Mouse (Mus musculus) limb, embryonic 15.5 days (tissue): ENCODE measurements around the gene Ercc5. TPM values are rescaled to one million over a fixed set of nuclear protein-coding genes. Genes with fewer than 3 reads are reported as not detected.

Experiments
- ATAC-seq: fragments of 200-750 bp; cut with Nextera tagmentation; 2 replicates; pipeline ENCODE4 v1.8.0; 2017; ENCODE audit warnings: low read depth, moderate TSS enrichment; ENCODE audit not compliant: insufficient number of reproducible peaks, low FRiP score, low TSS enrichment
- H3K27ac ChIP-seq: fragments of 300-500 bp; sonication (generic); 2 replicates; pipeline ENCODE4 v1.5.1; 2015; ENCODE audit warnings: moderate library complexity, mild to moderate bottlenecking, inconsistent platforms
- H3K27me3 ChIP-seq: fragments of 300-500 bp; sonication (generic); 2 replicates; pipeline ENCODE4 v1.6.1; 2015; ENCODE audit warnings: inconsistent platforms
- H3K36me3 ChIP-seq: fragments of 300-500 bp; sonication (generic); 2 replicates; pipeline ENCODE4 v1.6.1; 2015; ENCODE audit warnings: inconsistent platforms
- H3K4me1 ChIP-seq: fragments of 300-500 bp; sonication (generic); 2 replicates; pipeline ENCODE4 v1.6.1; 2015; ENCODE audit warnings: inconsistent platforms
- H3K4me2 ChIP-seq: fragments of 300-500 bp; sonication (generic); 2 replicates; pipeline ENCODE4 v1.6.1; 2015; ENCODE audit warnings: mild to moderate bottlenecking, inconsistent platforms
- H3K4me3 ChIP-seq: fragments of 300-500 bp; sonication (generic); 2 replicates; pipeline ENCODE4 v1.5.1; 2015; ENCODE audit warnings: mild to moderate bottlenecking, inconsistent platforms
- H3K9ac ChIP-seq: fragments of 300-500 bp; sonication (generic); 2 replicates; pipeline ENCODE4 v1.6.1; 2015; ENCODE audit warnings: inconsistent platforms
- H3K9me3 ChIP-seq: fragments of 300-500 bp; sonication (generic); 2 replicates; pipeline ENCODE4 v1.6.1; 2016; ENCODE audit warnings: inconsistent platforms
- WGBS: fragments of 180-500 bp; shearing (Covaris S2); methylation state at CpG from one replicate; pipeline ENCODE4 v1.1.7; 2015; 5-methylcytosine and 5-hydroxymethylcytosine counted together
- polyA plus RNA-seq: library from polyadenylated mRNA; unstranded; fragments of >200 nt; fragmentation: Nextera tagmentation; extraction: Ambion mirVana; gene quantifications from 2 replicates; pipeline ENCODE4 v1.2.1, GENCODE M21; 2015

The Ercc5 gene
- polyA plus RNA-seq: 24.7 and 25.6 TPM in 2 replicates

GRCm38 (mm10) chr1:44147563-44148381 is at the start of gene Ercc5:
Ercc5 (plus strand) TSS chr1:44147744.
- peak within 1 kb of the TSS; percentile 76 for H3K4me3 ChIP-seq
- ATAC-seq: peak; percentile 95
- WGBS: under 1% methylated on average over 66 of the region's 66 CpGs
- peaks cover 5% of the 10 kb centered on the region; the same call in 1 of the 2 replicates for H3K4me1 ChIP-seq
- H3K27me3 ChIP-seq: no peaks in the 10 kb centered on the region
- peaks cover 10% of the 10 kb centered on the region for H3K36me3 ChIP-seq
- H3K9ac ChIP-seq: peak within 1 kb of the TSS; percentile 82
- peak within 1 kb of the TSS; percentile 55 for H3K4me2 ChIP-seq
- peak within 1 kb of the TSS; percentile 97 for H3K27ac ChIP-seq
- H3K9me3 ChIP-seq: no peaks in the 10 kb centered on the region

- Histone ChIP-seq H3K27ac (peak overlapping the region; percentile 92), H3K36me3 (peaks cover 27% of the 10 kb centered on the region), H3K4me3 (peak overlapping the region; percentile 92), H3K9me3 (no peaks in the 10 kb centered on the region), H3K27me3 (no peaks in the 10 kb centered on the region), H3K4me2 (peak overlapping the region; percentile 63), H3K9ac (peak overlapping the region; percentile 87), H3K4me1 (peaks cover 9% of the 10 kb centered on the region)
- ATAC-seq: peak; percentile 78
- 1% methylated on average over 55 of the region's 55 CpGs for WGBS
These were observed 45.9 kb upstream of the Ercc5 start for GRCm38 (mm10) chr1:44101448-44102225.

- Histone ChIP-seq H3K9me3 (no peaks in the 10 kb centered on the region), H3K4me3 (peak within 1 kb of the TSS; percentile 92), H3K4me1 (peaks cover 9% of the 10 kb centered on the region), H3K4me2 (peak within 1 kb of the TSS; percentile 63), H3K36me3 (peaks cover 24% of the 10 kb centered on the region), H3K27me3 (no peaks in the 10 kb centered on the region), H3K27ac (peak within 1 kb of the TSS; percentile 92), H3K9ac (peak within 1 kb of the TSS; percentile 87)
- WGBS: 0% methylated on average over 53 of the region's 55 CpGs
- peak; percentile 97 for ATAC-seq
These were observed 45.3 kb upstream of the Ercc5 start, which contains the start of gene Tex30 for GRCm38 (mm10) chr1:44102259-44102717. Tex30 (minus strand) TSS chr1:44102441.

DNA sequence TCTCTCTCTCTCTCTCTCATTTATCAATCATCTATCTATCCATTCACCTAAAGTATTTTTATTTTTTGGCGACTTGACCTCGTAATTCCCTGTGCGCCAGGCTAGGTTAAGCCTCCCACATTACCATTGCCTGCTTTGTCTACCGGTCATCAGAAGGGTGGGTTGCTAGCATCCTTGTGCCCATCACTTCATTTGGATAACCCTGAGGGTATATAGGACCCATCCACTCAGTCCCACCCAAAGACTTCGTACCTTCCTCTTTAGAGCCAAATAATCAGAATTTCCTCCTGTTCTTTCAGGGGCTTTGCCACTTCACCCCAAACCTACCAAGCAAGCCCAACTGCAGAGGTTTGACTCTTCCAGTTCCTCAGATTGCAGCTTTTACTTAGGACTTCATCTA is 44.6 kb upstream of the Ercc5 start:
- 10% methylated on average over 5 of the region's 5 CpGs for WGBS
- Histone ChIP-seq H3K27me3 (no peaks in the 10 kb centered on the region), H3K27ac (peak overlapping the region; percentile 22; the same call in 1 of the 2 replicates)

DNA sequence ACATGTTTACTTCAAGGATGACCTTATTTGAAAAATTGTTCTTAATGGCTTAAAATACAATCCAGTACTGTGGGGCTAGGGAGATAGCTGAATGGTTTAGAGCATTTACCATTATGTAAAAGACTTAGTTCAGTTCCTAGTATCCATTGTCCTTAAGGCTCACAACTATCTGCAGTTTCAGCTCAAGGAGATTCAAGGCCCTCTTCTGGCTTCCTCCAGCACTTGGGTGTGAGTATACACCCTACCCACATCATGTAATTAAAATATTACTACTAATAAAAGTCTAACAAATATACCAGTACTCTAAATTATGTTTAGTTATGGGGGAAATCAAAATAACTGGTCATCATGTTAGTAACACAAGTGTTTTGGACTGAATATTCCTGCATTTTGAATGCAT is 30.0 kb upstream of the Ercc5 start:
- Histone ChIP-seq H3K4me1 (peaks cover 6% of the 10 kb centered on the region), H3K4me2 (peak overlapping the region; percentile 84), H3K27me3 (no peaks in the 10 kb centered on the region), H3K4me3 (peak overlapping the region; percentile 64), H3K9ac (no peak overlapping the region), H3K9me3 (no peaks in the 10 kb centered on the region), H3K27ac (no peak overlapping the region), H3K36me3 (peaks cover 15% of the 10 kb centered on the region)
- ATAC-seq: no peak

More for the DNA sequence above, 44.6 kb upstream of the Ercc5 start:
- H3K36me3 ChIP-seq: peaks cover 25% of the 10 kb centered on the region
- peaks cover 9% of the 10 kb centered on the region for H3K4me1 ChIP-seq
- peak overlapping the region; percentile 63 for H3K4me2 ChIP-seq
- H3K9me3 ChIP-seq: no peaks in the 10 kb centered on the region
- H3K9ac ChIP-seq: no peak overlapping the region
- H3K4me3 ChIP-seq: peak overlapping the region; percentile 92
- no peak for ATAC-seq

DNA sequence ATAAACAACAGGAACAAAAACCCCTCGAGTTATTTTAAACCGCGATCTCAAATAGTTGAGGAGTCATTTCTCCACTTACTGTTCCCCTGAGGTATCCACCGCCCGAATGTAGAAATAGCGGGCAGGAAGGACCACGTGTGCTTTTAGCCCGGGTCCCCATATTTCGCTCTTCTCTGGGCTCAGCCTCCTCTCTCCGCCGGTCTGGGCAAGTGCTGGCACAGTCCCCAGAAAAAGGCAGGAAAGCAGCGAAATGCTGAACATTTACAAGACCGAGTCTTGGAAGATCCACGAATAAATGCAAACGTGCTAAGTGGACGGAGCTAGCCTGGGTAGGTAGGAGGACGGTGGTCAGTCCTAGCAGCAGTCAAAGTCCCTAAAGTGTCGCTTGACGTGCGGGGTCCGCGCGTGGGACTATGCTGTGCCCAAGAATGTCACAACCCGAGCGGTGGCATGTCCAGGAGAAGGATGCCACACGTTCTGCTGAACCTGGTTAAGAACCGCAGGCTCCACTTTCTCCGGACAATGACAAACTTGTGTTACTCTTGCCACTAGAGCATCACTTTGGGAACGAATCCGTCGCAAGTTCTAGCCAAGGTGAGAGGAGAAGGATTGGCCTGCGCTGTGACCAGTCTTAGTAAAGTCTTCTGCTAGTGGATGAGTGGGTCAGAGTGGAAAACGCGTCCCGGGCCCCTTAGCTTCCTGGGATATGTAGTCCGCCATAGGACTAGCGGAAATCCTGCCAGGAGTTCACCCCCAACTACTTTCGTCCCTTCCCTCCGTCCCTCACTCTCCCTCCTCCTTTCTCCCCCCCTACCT is 29.1 kb upstream of the Ercc5 start, which contains the start of the genes Kdelc1 and Bivm:
TSS of gene Kdelc1 (minus strand) at position 570 of the 816 bp plus-strand sequence.
TSS of gene Bivm (plus strand) at position 719 of the 816 bp plus-strand sequence.
- WGBS: under 1% methylated on average over 39 of the region's 39 CpGs
- peak within 1 kb of the TSS; percentile 94 for H3K27ac ChIP-seq
- peaks cover 6% of the 10 kb centered on the region for H3K4me1 ChIP-seq
- ATAC-seq: peak; percentile 98
- H3K36me3 ChIP-seq: peaks cover 9% of the 10 kb centered on the region
- peak within 1 kb of the TSS; percentile 70 for H3K9ac ChIP-seq
- H3K4me2 ChIP-seq: peak within 1 kb of the TSS; percentile 84
- no peaks in the 10 kb centered on the region for H3K9me3 ChIP-seq
- peak within 1 kb of the TSS; percentile 64 for H3K4me3 ChIP-seq
- H3K27me3 ChIP-seq: no peaks in the 10 kb centered on the region

- peak overlapping the region; percentile 70 for H3K9ac ChIP-seq
- peaks cover 13% of the 10 kb centered on the region; the same call in 1 of the 2 replicates for H3K36me3 ChIP-seq
- peak overlapping the region; percentile 94 for H3K27ac ChIP-seq
- peak overlapping the region; percentile 84 for H3K4me2 ChIP-seq
- H3K4me3 ChIP-seq: peak overlapping the region; percentile 64
- under 1% methylated on average over 40 of the region's 43 CpGs for WGBS
- peak; percentile 85 for ATAC-seq
- no peaks in the 10 kb centered on the region for H3K27me3 ChIP-seq
- peaks cover 6% of the 10 kb centered on the region for H3K4me1 ChIP-seq
- H3K9me3 ChIP-seq: no peaks in the 10 kb centered on the region
These were observed 28.1 kb upstream of the Ercc5 start for GRCm38 (mm10) chr1:44119201-44120073.

- H3K4me3 ChIP-seq: peak overlapping the region; percentile 64
- H3K9me3 ChIP-seq: no peaks in the 10 kb centered on the region
- peak overlapping the region; percentile 94 for H3K27ac ChIP-seq
- H3K4me1 ChIP-seq: peaks cover 6% of the 10 kb centered on the region
- no peaks in the 10 kb centered on the region for H3K27me3 ChIP-seq
- 5% methylated on average over 6 of the region's 6 CpGs for WGBS
- ATAC-seq: no peak
- H3K4me2 ChIP-seq: peak overlapping the region; percentile 84
- H3K9ac ChIP-seq: peak overlapping the region; percentile 70
- H3K36me3 ChIP-seq: peaks cover 13% of the 10 kb centered on the region; the same call in 1 of the 2 replicates
These were observed 27.5 kb upstream of the Ercc5 start for GRCm38 (mm10) chr1:44120074-44120406.

GRCm38 (mm10) chr1:44122256-44122655 is 25.3 kb upstream of the Ercc5 start:
- Histone ChIP-seq H3K4me3 (no peak overlapping the region), H3K27me3 (no peaks in the 10 kb centered on the region), H3K4me1 (peaks cover 6% of the 10 kb centered on the region), H3K4me2 (no peak overlapping the region), H3K36me3 (peaks cover 19% of the 10 kb centered on the region), H3K9me3 (no peaks in the 10 kb centered on the region), H3K27ac (no peak overlapping the region), H3K9ac (no peak overlapping the region)
- no peak for ATAC-seq
- whole genome bisulfite sequencing: 86% methylated on average over 3 of the region's 3 CpGs

DNA sequence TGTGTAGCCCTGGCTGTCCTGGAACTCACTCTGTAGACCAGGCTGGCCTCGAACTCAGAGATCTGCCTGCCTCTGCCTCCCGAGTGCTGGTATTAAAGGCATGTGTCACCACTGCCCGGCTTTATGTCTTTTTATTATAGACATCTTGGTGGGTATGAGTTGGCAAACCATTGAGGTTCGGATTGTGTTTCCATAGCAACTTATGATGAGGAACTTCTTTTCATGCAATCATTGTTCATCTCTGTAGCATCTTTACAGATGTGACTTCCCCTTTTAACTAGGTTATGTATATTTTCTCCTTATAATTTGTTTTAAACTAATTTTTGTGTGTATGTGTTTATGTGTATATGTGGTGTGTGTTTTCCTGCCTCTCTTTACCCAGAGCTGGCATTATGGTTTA is 22.0 kb upstream of the Ercc5 start:
- Histone ChIP-seq H3K4me3 (no peak overlapping the region), H3K9ac (no peak overlapping the region), H3K27me3 (no peaks in the 10 kb centered on the region), H3K9me3 (no peaks in the 10 kb centered on the region), H3K4me1 (no peaks in the 10 kb centered on the region; the same call in 1 of the 2 replicates), H3K36me3 (peaks cover 34% of the 10 kb centered on the region), H3K27ac (no peak overlapping the region), H3K4me2 (no peak overlapping the region)
- 93% methylated on average over 4 of the region's 4 CpGs for WGBS
- ATAC-seq: no peak
